Mouse (Mus musculus) macrophage (primary cell): ENCODE measurements around the gene Syt1. TPM values are rescaled to one million over a fixed set of nuclear protein-coding genes. Genes with fewer than 3 reads are reported as not detected.

Source experiments
- H3K27ac ChIP-seq: fragments of 350-480 bp; formaldehyde crosslinking; 2 replicates; pipeline ENCODE4 v1.9.0; 2021
- H3K36me3 ChIP-seq: fragments of 350-480 bp; formaldehyde crosslinking; 2 replicates; pipeline ENCODE4 v1.9.0; 2021; ENCODE audit errors: inconsistent target
- H3K4me3 ChIP-seq: fragments of 350-480 bp; formaldehyde crosslinking; 2 replicates; pipeline ENCODE4 v1.9.0; 2021; ENCODE audit errors: inconsistent target
- H3K79me2 ChIP-seq: fragments of 350-480 bp; formaldehyde crosslinking; 2 replicates; pipeline ENCODE4 v1.9.0; 2021; ENCODE audit errors: inconsistent target
- WGBS: methylation state at CpG from one replicate; pipeline ENCODE4 v1.1.7; 2026; ENCODE audit warnings: inconsistent platforms; ENCODE audit not compliant: missing documents; 5-methylcytosine and 5-hydroxymethylcytosine counted together
- polyA plus RNA-seq: library from polyadenylated mRNA; stranded (reverse); fragments of 250-400 nt; gene quantifications from 3 replicates; pipeline ENCODE4 v1.2.4, GENCODE M21; 2018; ENCODE audit warnings: inconsistent platforms

Gene Syt1
- polyA plus RNA-seq, 1 experiment from 2014 or later, result not detected

DNA sequence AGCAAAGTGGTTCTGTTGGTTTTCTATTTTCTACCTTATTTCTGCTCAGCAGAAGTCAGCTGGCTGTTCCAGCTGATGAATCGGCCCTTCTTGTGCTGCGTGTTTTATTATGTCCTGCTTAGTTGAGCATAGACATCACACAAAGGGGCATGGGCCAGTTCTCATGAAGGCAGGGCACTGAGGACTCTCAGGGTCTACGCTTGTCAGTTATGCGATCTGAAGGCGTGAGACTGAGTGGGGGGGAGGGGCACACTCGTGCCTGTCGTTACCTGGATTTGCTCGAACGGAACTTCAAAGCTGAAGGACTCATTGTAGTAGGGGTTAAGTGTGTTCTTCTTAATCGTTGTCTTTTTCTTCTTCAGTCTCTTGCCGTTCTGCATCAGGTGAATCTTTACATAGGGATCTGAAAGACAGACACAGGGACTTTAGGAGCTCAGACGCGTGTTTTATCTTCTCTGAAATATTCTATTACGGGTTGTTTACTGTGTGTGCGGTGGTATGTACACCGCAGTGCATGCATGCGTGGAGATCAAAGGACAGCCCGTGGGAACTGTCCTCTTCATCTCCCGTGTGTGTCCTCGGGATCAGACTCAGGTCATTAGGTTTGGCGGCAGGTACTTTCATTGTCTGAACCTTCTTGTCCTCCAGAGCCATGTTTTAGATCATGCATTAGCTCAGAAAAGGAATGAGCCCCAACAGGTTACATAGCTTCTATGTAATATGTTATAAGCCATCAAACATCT, 506.5 kb downstream of the Syt1 start:
- H3K4me3 ChIP-seq, result no peak overlapping the region
- H3K79me2 ChIP-seq, result no peaks in the 10 kb centered on the region
- WGBS, result 89% methylated on average over 21 of the region's 21 CpGs
- H3K27ac ChIP-seq, result no peak overlapping the region
- H3K36me3 ChIP-seq, result no peaks in the 10 kb centered on the region

DNA sequence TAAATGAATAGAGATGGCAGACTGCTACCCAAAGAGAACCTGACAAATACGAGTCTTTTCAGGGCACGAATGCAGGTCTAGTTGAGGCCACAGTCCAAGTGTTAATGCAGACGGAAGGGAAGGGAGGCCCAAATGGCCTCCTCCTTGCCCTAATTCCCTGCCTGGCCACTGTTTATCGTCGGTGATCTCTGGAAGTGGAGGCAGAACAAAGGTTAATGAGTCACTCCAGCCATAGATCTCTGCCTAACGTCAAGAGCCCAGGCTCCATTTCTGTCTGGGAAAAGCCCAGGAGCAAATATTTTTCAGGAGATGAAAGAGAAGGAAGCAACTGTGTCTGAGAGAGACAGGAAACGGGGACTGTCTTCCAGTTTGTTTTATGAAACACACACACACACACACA, 520.6 kb downstream of the Syt1 start:
- Histone ChIP-seq H3K36me3 (no peaks in the 10 kb centered on the region), H3K4me3 (no peak overlapping the region)
- WGBS, result 74% methylated on average over 6 of the region's 7 CpGs

GRCm38 (mm10) chr10:108483991-108484390, 526.8 kb downstream of the Syt1 start:
- Histone ChIP-seq H3K4me3 (no peak overlapping the region), H3K27ac (no peak overlapping the region), H3K79me2 (no peaks in the 10 kb centered on the region), H3K36me3 (no peaks in the 10 kb centered on the region)
- 81% methylated on average over 10 of the region's 10 CpGs for WGBS

More for the DNA sequence above, 520.6 kb downstream of the Syt1 start:
- H3K79me2 ChIP-seq, result no peaks in the 10 kb centered on the region
- H3K27ac ChIP-seq, result no peak overlapping the region

- H3K27ac ChIP-seq, result no peak overlapping the region
- no peaks in the 10 kb centered on the region for H3K79me2 ChIP-seq
- H3K4me3 ChIP-seq, result no peak overlapping the region
- no peaks in the 10 kb centered on the region for H3K36me3 ChIP-seq
- 89% methylated on average over 11 of the region's 11 CpGs for WGBS
Measured at GRCm38 (mm10) chr10:108480146-108480850, 530.5 kb downstream of the Syt1 start.

- H3K36me3 ChIP-seq, result no peaks in the 10 kb centered on the region
- 66% methylated on average over 6 of the region's 6 CpGs for WGBS
- H3K27ac ChIP-seq, result no peak overlapping the region
- H3K4me3 ChIP-seq, result no peak overlapping the region
- H3K79me2 ChIP-seq, result no peaks in the 10 kb centered on the region
Measured at GRCm38 (mm10) chr10:108470319-108470955, 540.3 kb downstream of the Syt1 start.

GRCm38 (mm10) chr10:108466539-108466938, 544.2 kb downstream of the Syt1 start:
- Histone ChIP-seq H3K36me3 (no peaks in the 10 kb centered on the region), H3K27ac (no peak overlapping the region), H3K4me3 (no peak overlapping the region), H3K79me2 (no peaks in the 10 kb centered on the region)
- WGBS, result 81% methylated on average over 8 of the region's 8 CpGs

DNA sequence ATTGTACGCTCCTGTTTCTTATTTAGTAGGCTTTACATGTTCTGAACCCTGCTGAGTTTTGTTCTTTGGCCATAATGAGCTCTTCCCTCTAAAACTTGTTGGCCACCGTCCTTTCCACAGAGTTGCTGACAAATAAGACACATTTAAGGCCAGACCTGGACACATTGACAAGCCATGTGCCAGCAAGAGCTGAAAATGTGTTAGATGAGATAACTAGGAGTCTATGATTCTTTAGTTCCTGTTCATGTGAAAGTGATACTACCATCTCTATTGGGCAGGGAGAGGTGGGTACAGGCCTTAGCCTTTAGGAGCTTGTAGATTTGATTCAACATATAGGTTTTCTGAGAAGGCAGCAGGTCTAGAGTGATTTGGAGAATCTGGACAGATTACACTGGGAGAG, 548.9 kb downstream of the Syt1 start:
- Histone ChIP-seq H3K79me2 (no peaks in the 10 kb centered on the region), H3K36me3 (no peaks in the 10 kb centered on the region), H3K27ac (no peak overlapping the region), H3K4me3 (no peak overlapping the region)
- WGBS, result 82% methylated on average over 2 of the region's 2 CpGs

- Histone ChIP-seq H3K36me3 (no peaks in the 10 kb centered on the region), H3K4me3 (no peak overlapping the region), H3K79me2 (no peaks in the 10 kb centered on the region), H3K27ac (no peak overlapping the region)
- WGBS, result 100% methylated on average over 2 of the region's 2 CpGs
Measured at GRCm38 (mm10) chr10:108457054-108457453, 553.7 kb downstream of the Syt1 start.

GRCm38 (mm10) chr10:108455883-108456282, 554.9 kb downstream of the Syt1 start:
- Histone ChIP-seq H3K27ac (no peak overlapping the region), H3K79me2 (no peaks in the 10 kb centered on the region), H3K36me3 (no peaks in the 10 kb centered on the region), H3K4me3 (no peak overlapping the region)
- WGBS, result 95% methylated on average over 2 of the region's 2 CpGs

GRCm38 (mm10) chr10:108455204-108455603, 555.6 kb downstream of the Syt1 start:
- Histone ChIP-seq H3K36me3 (no peaks in the 10 kb centered on the region), H3K4me3 (no peak overlapping the region), H3K79me2 (no peaks in the 10 kb centered on the region), H3K27ac (no peak overlapping the region)
- WGBS, result 88% methylated on average over 10 of the region's 10 CpGs

DNA sequence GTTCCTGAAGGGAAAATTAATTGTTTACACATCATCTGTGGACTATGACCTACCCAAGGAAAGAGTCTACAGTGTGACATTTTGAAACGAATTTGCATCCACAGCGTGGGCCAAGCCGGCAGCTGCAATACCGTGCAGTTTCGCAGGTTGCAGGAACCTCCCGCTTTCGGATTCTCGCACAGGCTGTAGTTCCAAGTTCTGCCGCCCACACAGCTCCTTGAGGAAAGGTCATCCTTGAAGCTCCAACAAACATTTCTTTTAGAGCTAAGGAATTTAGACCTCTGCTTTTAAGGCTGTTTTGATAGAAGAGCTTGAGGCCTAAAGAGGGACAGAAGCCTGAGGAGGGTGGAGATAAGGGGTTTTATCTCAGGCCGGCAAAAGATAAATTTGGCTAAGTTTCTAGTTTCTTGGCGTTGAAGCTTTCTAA, 556.1 kb downstream of the Syt1 start:
- no peak overlapping the region for H3K4me3 ChIP-seq
- no peaks in the 10 kb centered on the region for H3K79me2 ChIP-seq
- H3K27ac ChIP-seq, result no peak overlapping the region
- no peaks in the 10 kb centered on the region for H3K36me3 ChIP-seq
- WGBS, result 96% methylated on average over 11 of the region's 11 CpGs

GRCm38 (mm10) chr10:108453561-108453960, 557.2 kb downstream of the Syt1 start:
- H3K27ac ChIP-seq, result no peak overlapping the region
- H3K36me3 ChIP-seq, result no peaks in the 10 kb centered on the region
- WGBS, result 74% methylated on average over 2 of the region's 2 CpGs
- no peak overlapping the region for H3K4me3 ChIP-seq
- no peaks in the 10 kb centered on the region for H3K79me2 ChIP-seq

DNA sequence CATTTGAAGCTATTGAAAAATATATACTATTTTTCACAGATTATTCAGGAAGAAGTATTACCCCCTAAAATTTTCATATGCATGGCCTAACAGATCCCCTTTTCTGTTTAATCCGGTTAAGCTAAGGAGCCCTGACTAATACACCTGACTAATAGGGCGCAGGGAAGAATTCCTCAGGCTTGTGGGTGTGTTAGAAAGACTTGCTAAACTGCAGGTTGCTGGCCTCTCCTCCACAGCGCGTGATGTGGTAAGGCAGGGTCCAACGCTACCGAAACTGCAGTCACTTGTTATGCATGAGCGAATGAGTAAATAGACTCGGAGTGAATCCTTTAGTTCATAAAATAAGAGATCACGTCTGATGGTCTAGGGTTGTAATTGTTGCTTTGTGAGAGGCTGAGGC, 558.4 kb downstream of the Syt1 start:
- no peak overlapping the region for H3K27ac ChIP-seq
- 95% methylated on average over 8 of the region's 9 CpGs for WGBS
- H3K4me3 ChIP-seq, result no peak overlapping the region

GRCm38 (mm10) chr10:108451516-108451915, 559.3 kb downstream of the Syt1 start:
- H3K4me3 ChIP-seq, result no peak overlapping the region
- no peaks in the 10 kb centered on the region for H3K79me2 ChIP-seq
- no peak overlapping the region for H3K27ac ChIP-seq
- 85% methylated on average over 8 of the region's 8 CpGs for WGBS
- H3K36me3 ChIP-seq, result no peaks in the 10 kb centered on the region

More for the DNA sequence above, 558.4 kb downstream of the Syt1 start:
- H3K79me2 ChIP-seq, result no peaks in the 10 kb centered on the region
- no peaks in the 10 kb centered on the region for H3K36me3 ChIP-seq

- no peaks in the 10 kb centered on the region for H3K36me3 ChIP-seq
- no peaks in the 10 kb centered on the region for H3K79me2 ChIP-seq
- no peak overlapping the region for H3K4me3 ChIP-seq
- no peak overlapping the region for H3K27ac ChIP-seq
- 94% methylated on average over 4 of the region's 4 CpGs for WGBS
Measured at GRCm38 (mm10) chr10:108450401-108450800, 560.4 kb downstream of the Syt1 start.
